Mouse (Mus musculus) left cerebral cortex, postnatal 36 days (tissue): ENCODE results near the gene Gm14569. TPM values are rescaled to one million over a fixed set of nuclear protein-coding genes. Genes with fewer than 3 reads are reported as not detected.

Source experiments
- DNase-seq, 2 experiments: peaks; one replicate each; pipeline ENCODE4 v3.0.0; 2021 to 2022; ENCODE audit warnings: low spot score in 2 of 2, mixed read lengths in 1 of 2
- intact Hi-C: fragments of 180-260 bp; cut with DNase I; formaldehyde crosslinking; loops from one replicate; pipeline ENCODE4 v1.15.1; 2025
- total RNA-seq, 2 experiments: library from RNA; stranded (reverse); gene quantifications; 2 replicates each; pipeline ENCODE4 v1.2.3; 2021

Gene Gm14569
- not detected for total RNA-seq

GRCm38 (mm10) chrX:36491730-36492129, at the start of gene Gm14569:
Gene Gm14569, minus strand, starts transcription at chrX:36491830.
- DNase-seq, result no peak
- intact Hi-C loops, result no loop called here

GRCm38 (mm10) chrX:36534514-36534913, 42.9 kb upstream of the Gm14569 start:
- intact Hi-C loops, result loop anchor here (2.0 kb wide), 1 partner anchor 28 kb away; no protein-coding TSS in a partner anchor
- DNase-seq, result peak; percentile 63 to 67

DNA sequence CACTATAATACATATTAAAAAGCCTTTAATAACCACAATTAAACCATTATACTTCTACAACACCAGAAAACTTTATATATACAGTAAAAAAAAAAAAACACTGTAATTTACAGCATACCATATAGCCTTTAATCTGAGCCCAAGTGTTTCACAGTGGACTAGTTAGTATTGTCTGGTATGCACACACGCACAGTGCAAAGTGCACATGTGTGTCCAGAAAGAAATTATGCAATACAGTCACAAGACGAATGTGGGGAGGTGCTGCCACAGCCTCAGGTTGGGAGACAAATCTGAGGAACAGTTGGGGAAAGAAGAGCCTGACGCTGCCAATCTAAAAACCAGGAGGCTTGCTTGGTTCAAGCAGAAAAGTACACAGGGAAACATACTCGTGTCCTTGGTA, 42.1 kb upstream of the Gm14569 start:
- no peak for DNase-seq
- intact Hi-C loops, result loop anchor here (2.0 kb wide), 1 partner anchor 29 kb away; no protein-coding TSS in a partner anchor

- intact Hi-C loops, result no loop called here
- DNase-seq, result no peak
These were observed 38.6 kb upstream of the Gm14569 start for GRCm38 (mm10) chrX:36530251-36530650.

GRCm38 (mm10) chrX:36523729-36524128, 32.1 kb upstream of the Gm14569 start:
- no peak for DNase-seq
- intact Hi-C loops, result no loop called here

DNA sequence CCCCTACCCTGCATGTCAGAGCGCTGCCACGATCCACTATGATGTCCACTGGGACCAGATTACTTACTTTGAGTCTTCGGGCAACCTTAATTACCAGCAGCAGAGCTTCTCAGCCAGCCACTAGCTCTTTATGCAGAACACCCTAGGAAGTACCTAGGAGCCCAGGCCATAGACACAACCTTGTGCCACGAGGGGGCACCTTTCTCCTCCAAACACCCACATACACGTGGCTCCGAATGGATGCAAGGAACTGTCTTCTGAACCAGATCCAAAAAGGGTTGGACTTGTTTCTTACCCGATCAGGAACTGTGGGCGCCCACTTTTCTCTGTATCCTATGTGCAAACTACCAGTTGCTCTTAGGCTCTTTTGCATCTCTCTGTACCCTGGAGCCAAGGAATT, 22.1 kb upstream of the Gm14569 start:
- no peak for DNase-seq
- intact Hi-C loops, result no loop called here

DNA sequence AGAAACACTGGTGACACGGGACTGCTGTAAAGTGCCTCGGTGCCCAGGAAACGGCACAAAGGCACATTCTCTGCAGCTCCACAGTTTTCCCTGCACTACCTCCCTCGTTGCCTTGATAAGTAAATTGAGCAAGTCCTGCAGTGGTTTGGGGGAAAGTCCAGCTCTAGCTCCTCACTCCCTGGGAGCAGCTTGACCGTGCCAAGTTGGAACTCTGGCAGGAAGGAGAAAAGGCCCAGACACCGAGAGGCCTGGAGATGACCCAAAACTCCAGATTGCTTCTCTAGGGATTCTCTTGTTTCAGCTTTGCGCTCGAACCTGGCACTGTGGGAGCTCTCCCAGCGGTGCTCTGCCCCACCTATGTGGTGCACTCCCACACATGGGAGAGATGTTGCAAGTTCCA, 21.6 kb upstream of the Gm14569 start:
- intact Hi-C loops, result no loop called here
- DNase-seq, result no peak

DNA sequence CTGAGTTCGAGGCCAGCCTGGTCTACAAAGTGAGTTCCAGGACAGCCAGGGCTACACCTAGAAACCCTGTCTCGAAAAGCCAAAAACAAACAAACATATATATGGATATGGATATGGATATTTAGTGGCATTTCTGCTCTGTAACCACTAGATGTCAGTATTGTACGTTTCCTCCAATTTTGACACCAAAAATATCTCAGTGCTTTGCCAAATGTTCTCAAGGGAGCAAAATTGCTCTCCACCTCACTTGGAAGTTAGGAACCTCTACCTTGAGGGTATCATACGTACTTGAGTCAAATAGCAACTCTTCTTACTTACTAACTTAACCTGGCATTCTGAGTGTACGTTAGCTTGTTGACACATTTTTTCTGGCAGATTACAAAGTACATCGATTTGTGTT, 15.2 kb upstream of the Gm14569 start:
- no peak for DNase-seq
- intact Hi-C loops, result no loop called here

- no peak for DNase-seq
- intact Hi-C loops, result no loop called here
These were observed 2.1 kb downstream of the Gm14569 start for GRCm38 (mm10) chrX:36489506-36489905.

DNA sequence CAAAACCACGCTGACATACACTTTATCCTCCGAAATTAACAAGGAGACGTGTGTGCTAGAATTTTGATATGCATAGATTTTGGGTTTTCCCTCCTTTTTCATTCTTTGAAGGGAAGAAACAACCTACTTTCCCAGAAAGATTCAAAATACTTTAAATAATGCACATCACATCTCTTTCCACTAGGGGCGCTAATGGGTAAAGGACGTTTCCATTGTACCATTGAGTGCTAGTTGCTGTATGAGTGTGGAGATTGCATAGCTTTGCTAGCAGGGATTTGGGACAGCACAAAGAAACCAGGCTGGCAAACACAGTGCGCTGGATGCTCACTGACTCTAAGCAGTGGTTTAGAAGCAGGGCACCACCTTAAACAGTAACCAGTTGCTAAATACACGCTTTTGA, 3.6 kb downstream of the Gm14569 start:
- intact Hi-C loops, result no loop called here
- DNase-seq, result no peak

GRCm38 (mm10) chrX:36474873-36475272, 16.8 kb downstream of the Gm14569 start:
- DNase-seq, result no peak
- intact Hi-C loops, result no loop called here

GRCm38 (mm10) chrX:36474103-36474751, 17.4 kb downstream of the Gm14569 start:
- DNase-seq, result no peak
- intact Hi-C loops, result no loop called here

- intact Hi-C loops, result no loop called here
- DNase-seq, result peak in 1 of 2 experiments; percentile 3
These were observed 35.6 kb downstream of the Gm14569 start for GRCm38 (mm10) chrX:36456031-36456430.

DNA sequence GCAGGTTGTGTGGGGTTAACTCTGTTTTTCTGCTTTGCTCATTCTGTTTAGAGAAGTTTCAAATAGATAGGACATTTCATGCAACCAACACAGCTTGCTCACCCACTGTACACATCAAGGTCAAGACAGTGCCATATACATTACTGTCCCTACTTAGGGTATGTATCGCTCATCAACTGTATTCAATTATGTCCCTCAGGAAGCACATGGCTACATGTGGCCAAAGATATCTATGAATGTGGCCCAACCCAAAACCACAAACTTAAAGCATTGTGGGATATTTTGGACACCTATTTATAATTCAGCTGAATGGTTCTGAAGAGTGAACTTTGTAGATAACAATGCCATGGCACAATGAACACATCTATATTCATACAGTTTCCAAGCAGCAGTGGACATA, 53.7 kb downstream of the Gm14569 start:
- intact Hi-C loops, result no loop called here
- no peak for DNase-seq

- no peak for DNase-seq
- intact Hi-C loops, result no loop called here
These were observed 56.6 kb downstream of the Gm14569 start for GRCm38 (mm10) chrX:36434993-36435392.

GRCm38 (mm10) chrX:36419153-36419552, 72.5 kb downstream of the Gm14569 start:
- DNase-seq, result no peak
- intact Hi-C loops, result no loop called here

- no peak for DNase-seq
- intact Hi-C loops, result no loop called here
These were observed 89.3 kb downstream of the Gm14569 start for GRCm38 (mm10) chrX:36402316-36402715.

- no peak for DNase-seq
These were observed 90.7 kb downstream of the Gm14569 start, which contains the start of gene Gm6268 for GRCm38 (mm10) chrX:36400980-36401379. Gene Gm6268, plus strand, starts transcription at chrX:36401280.

DNA sequence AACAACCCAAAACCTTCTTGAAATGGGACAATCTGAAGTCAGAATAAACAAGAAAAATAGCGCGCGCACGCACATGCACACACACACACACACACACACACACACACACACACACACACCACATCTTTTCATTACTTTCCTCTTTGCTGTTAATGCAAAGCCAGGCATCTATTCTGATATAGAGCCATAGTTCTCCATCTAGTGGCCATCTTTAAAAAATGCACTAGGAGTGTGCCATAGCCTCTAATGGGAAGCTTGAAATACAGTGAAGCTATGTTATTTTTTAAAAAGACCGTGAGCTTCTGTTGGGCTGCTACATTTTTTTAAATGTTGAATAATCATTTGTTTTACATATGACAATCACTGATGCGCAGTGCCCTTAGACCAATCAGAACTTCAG, 98.4 kb downstream of the Gm14569 start:
- intact Hi-C loops, result loop anchor here (2.0 kb wide), 1 partner anchor 166 kb away; no protein-coding TSS in a partner anchor
- no peak for DNase-seq

More at GRCm38 (mm10) chrX:36400980-36401379, 90.7 kb downstream of the Gm14569 start, which contains the start of gene Gm6268:
- intact Hi-C loops, result no loop called here

DNA sequence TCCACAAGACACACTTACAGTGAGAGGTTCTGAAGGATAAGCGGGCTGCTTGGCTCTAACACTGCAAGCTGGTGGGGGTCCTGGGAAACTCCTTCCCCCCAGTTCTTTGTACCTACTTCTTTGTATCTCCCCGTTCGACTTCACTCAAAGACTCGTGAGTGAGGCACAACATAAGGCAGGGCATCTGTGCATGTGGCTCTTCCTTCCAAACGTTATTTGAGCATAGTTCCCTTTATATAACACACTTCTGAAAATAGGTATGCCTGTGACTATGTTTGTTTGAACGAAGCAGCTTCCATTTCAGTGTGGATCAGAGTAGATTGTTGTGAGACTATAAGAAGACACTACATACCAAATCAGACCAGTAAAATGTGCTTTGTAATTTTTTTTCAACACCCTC, 99.0 kb downstream of the Gm14569 start:
- intact Hi-C loops, result loop anchor here (2.0 kb wide), 1 partner anchor 166 kb away; no protein-coding TSS in a partner anchor
- peak; percentile 27 to 30 for DNase-seq

- intact Hi-C loops, result no loop called here
These were observed 101.1 kb downstream of the Gm14569 start for GRCm38 (mm10) chrX:36390503-36390902.

GRCm38 (mm10) chrX:36389971-36390370, 101.7 kb downstream of the Gm14569 start:
- intact Hi-C loops, result no loop called here
- DNase-seq, result peak; percentile 43 to 53

More at GRCm38 (mm10) chrX:36390503-36390902, 101.1 kb downstream of the Gm14569 start:
- DNase-seq, result no peak
